Mouse (Mus musculus) ES-Bruce4 (cell line): ENCODE data around the gene Mutyh.

Source experiments
- CTCF ChIP-seq: IDR thresholded peaks from one replicate; pipeline ENCODE4 v1.8.1; 2011; ENCODE audit warnings: low read depth, low read length
- POLR2A ChIP-seq: IDR thresholded peaks from one replicate; pipeline ENCODE4 v1.8.1; 2011; ENCODE audit warnings: low read length; ENCODE audit not compliant: insufficient read depth

DNA sequence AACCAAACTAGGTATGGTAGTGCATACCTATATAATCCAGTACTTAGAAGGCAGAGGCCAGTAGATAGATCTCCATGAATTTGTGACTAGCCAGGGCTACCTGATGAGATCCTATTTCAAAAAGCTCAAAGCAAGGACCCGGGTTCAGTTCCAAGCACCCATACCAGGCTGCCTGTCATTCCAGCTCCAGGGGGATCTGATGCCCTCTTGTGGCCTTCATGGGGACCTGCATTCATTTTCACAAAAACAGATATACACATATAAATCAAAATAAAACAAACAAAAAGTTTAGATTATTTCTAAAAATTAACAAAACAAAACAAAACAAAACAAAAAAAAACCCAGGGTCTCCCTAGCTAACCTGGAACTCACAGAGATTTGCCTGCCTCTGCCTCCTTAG is 20.9 kb upstream of the Mutyh start:
- TF ChIP-seq CTCF (peak; percentile 48), POLR2A (no peak)
